Mouse (Mus musculus): ENCODE measurements around the gene Ankfy1.
"Not testable (repeated sequence)": the region's sequence is repeated elsewhere in the genome, so short reads cannot be mapped to it uniquely, and the experiment has no call there.

Ankfy1 gene

DNA sequence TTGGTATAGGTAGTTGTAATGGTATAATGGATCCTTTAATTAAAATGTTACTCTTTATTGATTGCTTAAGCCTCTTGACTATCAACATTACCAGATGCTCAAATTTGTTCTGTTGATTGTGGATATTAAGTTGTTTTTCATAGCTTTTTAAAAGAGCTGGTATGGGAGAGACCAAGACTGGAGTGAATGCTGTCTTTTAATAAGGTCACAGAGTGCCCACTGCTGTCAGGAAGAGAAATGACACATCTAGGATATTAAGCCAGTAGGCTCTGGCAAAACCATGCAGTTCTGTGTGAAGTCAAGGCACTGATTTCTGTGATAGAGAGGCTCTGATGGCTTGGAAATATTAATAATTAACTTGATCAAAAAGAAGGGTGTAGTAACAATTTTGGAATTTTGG, 34.1 kb downstream of the Ankfy1 start:
- DNase-seq = peak in 1 of 2 experiments; percentile 27

DNA sequence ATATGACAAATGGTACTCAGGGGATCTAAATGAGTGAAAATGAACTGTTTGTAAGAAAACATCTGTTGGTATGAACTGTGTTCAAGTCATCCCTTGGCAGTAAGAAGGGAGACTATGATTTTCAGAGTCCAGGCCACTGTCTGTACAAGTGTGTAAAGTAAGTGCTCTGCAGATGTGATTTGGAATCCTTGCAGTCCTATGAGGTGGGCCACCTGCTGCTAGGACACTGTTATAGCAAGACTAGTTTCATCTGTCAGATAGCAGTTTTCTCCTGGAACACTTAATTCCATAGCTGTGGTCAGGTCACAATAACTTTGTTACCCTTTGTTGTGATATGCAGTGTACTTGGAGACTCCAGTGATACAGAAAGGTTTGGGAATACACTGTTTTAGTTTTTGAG, 36.2 kb downstream of the Ankfy1 start:
- DNase-seq = peak; percentile 13 to 39

- DNase-seq = no peak
Observed at GRCm38 (mm10) chr11:72733736-72734135, 43.9 kb downstream of the Ankfy1 start.

GRCm38 (mm10) chr11:72734840-72735518, 45.2 kb downstream of the Ankfy1 start:
- peak in 1 of 2 experiments; percentile 21 for DNase-seq

GRCm38 (mm10) chr11:72735519-72735860, 45.7 kb downstream of the Ankfy1 start:
- no peak for DNase-seq

DNA sequence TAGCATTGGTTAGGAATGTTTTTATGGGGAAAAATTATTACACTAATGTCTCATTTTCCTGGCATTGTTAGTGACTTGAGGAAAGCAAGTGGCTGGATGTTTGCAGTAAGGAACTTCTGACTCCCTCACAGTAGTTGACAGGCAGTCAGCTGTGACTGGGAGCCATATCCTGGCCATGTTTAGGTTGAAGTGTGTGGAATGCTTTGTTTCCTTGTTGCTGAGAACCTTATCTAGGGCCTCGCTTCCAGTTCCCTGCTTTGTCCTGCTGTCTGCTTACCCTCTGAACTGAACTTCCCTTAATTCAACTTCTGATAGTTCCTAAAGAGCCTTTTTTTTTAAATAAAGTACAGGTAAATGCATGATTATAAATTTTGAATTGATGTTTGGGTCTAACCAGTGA, 46.5 kb downstream of the Ankfy1 start:
- DNase-seq = no peak

DNA sequence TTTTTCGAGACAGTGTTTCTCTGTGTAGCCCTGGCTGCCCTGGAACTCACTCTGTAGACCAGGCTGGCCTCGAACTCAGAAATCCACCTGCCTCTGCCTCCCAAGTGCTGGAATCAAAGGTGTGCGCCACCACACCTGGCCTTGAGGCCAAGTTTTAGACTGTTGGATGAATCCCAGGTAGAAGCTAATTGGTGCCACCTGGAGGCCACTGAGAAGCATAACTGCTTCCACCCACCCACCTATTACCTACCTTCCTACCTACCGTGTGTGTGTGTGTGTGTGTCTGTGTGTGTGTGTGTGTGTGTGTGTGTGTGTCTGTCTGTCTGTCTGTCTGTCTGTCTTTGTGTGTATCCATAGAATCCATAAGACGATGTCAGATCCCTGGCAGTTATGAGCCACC, 47.7 kb downstream of the Ankfy1 start:
- peak; percentile 6 to 41 for DNase-seq

GRCm38 (mm10) chr11:72739048-72739447, 49.2 kb downstream of the Ankfy1 start:
- DNase-seq = no peak

- DNase-seq = no peak
Observed at GRCm38 (mm10) chr11:72751956-72752355, 62.1 kb downstream of the Ankfy1 start.

GRCm38 (mm10) chr11:72758316-72758715, 68.5 kb downstream of the Ankfy1 start:
- no peak for DNase-seq

DNA sequence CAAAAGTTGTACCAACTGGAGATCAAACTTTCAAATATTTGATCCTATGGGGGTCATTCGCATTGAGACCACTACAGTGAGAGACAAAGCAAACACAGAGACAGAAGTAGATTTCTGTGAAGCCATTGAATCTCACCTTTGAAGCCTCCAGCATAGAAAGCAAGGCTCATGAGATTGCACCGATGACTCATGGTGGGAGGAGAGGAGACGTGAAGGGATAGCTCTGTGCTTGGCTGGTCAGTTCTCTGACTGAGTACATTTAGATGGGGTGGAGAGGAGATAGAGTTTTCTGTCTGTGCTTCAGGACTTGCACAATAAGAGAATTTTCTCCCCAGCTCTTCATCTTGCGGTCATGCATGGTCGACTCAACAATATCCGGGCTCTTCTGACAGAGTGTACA, 69.8 kb downstream of the Ankfy1 start:
- DNase-seq = no peak

GRCm38 (mm10) chr11:72760781-72761180, 71.0 kb downstream of the Ankfy1 start:
- DNase-seq = no peak

DNA sequence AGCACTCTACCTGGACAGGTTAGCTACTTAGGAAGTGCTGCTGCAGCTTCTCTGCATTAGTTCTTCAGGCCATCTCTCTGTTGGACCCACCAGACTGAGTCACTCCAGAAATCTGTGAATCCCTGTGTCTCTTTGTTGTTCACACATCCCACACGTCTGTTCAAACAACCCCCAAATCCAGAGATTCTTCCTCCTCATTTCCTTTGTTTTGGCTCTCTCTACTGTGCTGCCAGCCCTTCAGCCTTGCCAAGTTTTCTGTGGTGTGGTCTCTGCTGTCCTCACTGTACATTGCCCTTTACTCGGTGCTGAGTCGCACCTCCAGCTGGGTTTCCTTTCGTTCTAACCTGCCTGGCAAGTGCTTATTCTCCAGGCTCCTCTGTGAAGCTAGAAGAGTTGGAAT, 74.5 kb downstream of the Ankfy1 start:
- DNase-seq = peak in 1 of 2 experiments; percentile 9

- no peak for DNase-seq
Observed at GRCm38 (mm10) chr11:72767716-72768115, 77.9 kb downstream of the Ankfy1 start.

- DNase-seq = no peak
Observed at GRCm38 (mm10) chr11:72769061-72769460, 79.3 kb downstream of the Ankfy1 start.

DNA sequence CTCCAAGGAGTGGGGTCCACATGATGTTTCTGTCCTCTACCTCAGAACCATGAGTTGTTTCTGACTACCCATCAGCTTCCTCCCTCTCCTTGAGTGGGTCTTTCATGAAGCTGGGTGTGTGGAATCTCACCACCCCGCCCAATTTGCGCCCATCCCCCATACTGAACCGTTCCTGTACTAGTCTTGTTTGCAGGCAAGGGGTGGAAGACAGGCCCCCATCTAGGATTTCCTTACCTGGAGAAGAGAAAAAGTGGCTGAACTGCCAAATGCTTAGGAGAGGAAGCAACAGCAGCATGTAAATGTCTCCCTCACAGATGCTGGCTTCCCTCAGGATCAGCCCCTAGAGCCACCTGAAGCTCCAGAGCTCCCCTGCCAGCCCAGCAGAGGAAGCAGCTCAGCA, 80.5 kb downstream of the Ankfy1 start:
- no peak for DNase-seq

- no peak for DNase-seq
Observed at GRCm38 (mm10) chr11:72770816-72771215, 81.0 kb downstream of the Ankfy1 start.

DNA sequence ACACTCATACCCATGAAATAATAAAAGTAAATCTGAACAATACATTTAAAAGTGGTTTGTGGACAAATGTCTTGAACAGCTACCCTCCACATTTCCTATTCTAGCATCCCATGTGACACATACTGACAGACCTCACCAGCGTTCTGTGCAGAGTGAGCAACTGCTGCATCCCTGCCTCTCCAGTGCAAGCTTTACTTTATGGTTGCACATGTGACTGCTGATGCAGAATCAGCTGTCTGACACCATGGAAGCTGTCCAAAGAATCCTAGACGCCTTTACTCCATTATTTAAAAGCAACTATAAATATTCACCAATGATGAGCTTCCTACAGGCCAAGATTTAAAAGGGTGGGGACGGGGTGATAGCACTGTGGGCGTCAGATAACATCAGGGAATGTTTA, 81.7 kb downstream of the Ankfy1 start:
- no peak for DNase-seq

- DNase-seq = not testable (repeated sequence)
Observed at GRCm38 (mm10) chr11:72772611-72773010, 82.8 kb downstream of the Ankfy1 start.

DNA sequence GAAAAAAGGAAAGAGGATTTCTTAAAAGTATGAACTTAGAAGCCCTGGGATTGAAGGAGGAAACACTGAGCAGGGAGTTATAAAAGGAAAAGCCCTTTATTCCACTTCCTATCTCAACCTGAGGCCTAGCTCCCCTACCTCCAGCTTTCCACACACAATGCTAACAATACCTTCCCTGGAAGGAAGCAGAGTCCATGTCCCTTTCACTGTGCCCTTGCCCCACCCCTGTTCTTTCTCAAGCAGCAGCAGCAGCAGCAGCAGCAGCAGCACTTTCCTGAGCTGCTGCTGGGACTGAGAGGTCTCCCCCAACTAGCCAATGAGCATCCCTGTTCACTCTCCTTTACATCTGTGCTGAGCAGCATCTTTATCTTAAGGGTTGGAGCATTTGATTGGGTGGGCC, 89.2 kb downstream of the Ankfy1 start:
- DNase-seq = no peak

- no peak for DNase-seq
Observed at GRCm38 (mm10) chr11:72782103-72782502, 92.3 kb downstream of the Ankfy1 start.

GRCm38 (mm10) chr11:72782503-72782902, 92.7 kb downstream of the Ankfy1 start:
- no peak for DNase-seq

- DNase-seq = no peak
Observed at GRCm38 (mm10) chr11:72792033-72792432, 102.2 kb downstream of the Ankfy1 start.

DNA sequence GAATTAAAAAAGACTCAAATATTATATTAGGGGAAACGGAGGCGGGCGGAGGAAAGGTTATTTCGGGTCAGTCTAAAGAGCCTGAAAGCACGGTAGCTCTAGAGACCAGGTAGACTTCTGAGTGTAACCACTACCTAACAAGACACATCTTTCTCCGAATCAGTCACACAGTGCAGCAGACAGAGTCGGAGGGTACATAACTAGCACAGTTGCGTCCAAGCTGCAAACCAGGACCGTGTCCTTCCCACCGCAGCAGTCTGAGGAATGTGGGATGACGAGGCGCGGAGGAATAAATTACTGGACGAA, 105.3 kb downstream of the Ankfy1 start:
- no peak for DNase-seq

- peak; percentile 97 to 98 for DNase-seq
Observed at GRCm38 (mm10) chr11:72795455-72796295, 105.9 kb downstream of the Ankfy1 start, which contains the start of the genes Cyb5d2 and Zzef1. Gene Cyb5d2 (minus strand): TSS chr11:72796142. Gene Zzef1 (plus strand): TSS chr11:72796226.
